Mouse (Mus musculus) heart, adult 2 months (tissue): Measurements from ENCODE around the gene Spdya. TPM values are rescaled to one million over a fixed set of nuclear protein-coding genes. Genes with fewer than 3 reads are reported as not detected.
A peak's percentile ranks its signal among the peaks of the same experiment; 100 is the strongest.
"Not testable (repeated sequence)": the region's sequence is repeated elsewhere in the genome, so short reads cannot be mapped to it uniquely, and the experiment has no call there.

Source experiments
- DNase-seq, 2 experiments: peaks; one replicate each; pipeline ENCODE4 v3.0.0; 2021
- H3K27ac ChIP-seq: fragments of 200-600 bp; 2 replicates; pipeline ENCODE4 v1.8.1; 2022
- H3K27me3 ChIP-seq: fragments of 200-500 bp; 2 replicates; pipeline ENCODE4 v1.6.1; 2012; ENCODE audit warnings: mild to moderate bottlenecking, low read length, inconsistent platforms, mixed read lengths; ENCODE audit not compliant: control insufficient read depth, insufficient read depth
- H3K36me3 ChIP-seq: fragments of 200-500 bp; 2 replicates; pipeline ENCODE4 v1.6.1; 2012; ENCODE audit warnings: low read length, inconsistent platforms; ENCODE audit not compliant: control insufficient read depth, insufficient read depth
- H3K4me1 ChIP-seq: fragments of 200-500 bp; 2 replicates; pipeline ENCODE4 v1.6.1; 2011; ENCODE audit warnings: low read length; ENCODE audit not compliant: control insufficient read depth, insufficient read depth
- H3K4me3 ChIP-seq: fragments of 200-600 bp; 2 replicates; pipeline ENCODE4 v1.8.1; 2022
- H3K79me2 ChIP-seq: fragments of 200-500 bp; replicated peaks from 2 replicates; pipeline ENCODE4 v1.6.1; 2012; ENCODE audit warnings: mild to moderate bottlenecking, inconsistent platforms, low read length, moderate library complexity, mixed read lengths; ENCODE audit not compliant: control insufficient read depth, insufficient read depth
- H3K9ac ChIP-seq: fragments of 200-500 bp; 2 replicates; pipeline ENCODE4 v1.6.1; 2012; ENCODE audit warnings: low read depth, mild to moderate bottlenecking, control low read depth, inconsistent platforms, low read length, mixed read lengths
- CTCF ChIP-seq: fragments of 200-600 bp; IDR thresholded peaks from 2 replicates; pipeline ENCODE4 v1.8.1; 2022; ENCODE audit warnings: antibody characterized with exemption, mild to moderate bottlenecking, moderate library complexity
- EP300 ChIP-seq: fragments of 200-500 bp; IDR thresholded peaks from 2 replicates; pipeline ENCODE4 v1.6.1; 2011; ENCODE audit warnings: low read depth, low read length, control low read depth; ENCODE audit not compliant: insufficient read depth
- POLR2A ChIP-seq: fragments of 200-500 bp; IDR thresholded peaks from 2 replicates; pipeline ENCODE4 v1.6.1; 2011; ENCODE audit warnings: mild to moderate bottlenecking, low read depth, low read length, control low read depth; ENCODE audit not compliant: insufficient read depth
- WGBS: fragments of 180-500 bp; shearing (Covaris S2); methylation state at CpG from one replicate; pipeline ENCODE4 v1.1.7; 2018; 5-methylcytosine and 5-hydroxymethylcytosine counted together
- intact Hi-C: fragments of 180-260 bp; cut with DNase I; formaldehyde crosslinking; loops from one replicate; pipeline ENCODE4 v1.15.1; 2025
- long read RNA-seq: library from polyadenylated mRNA; stranded (forward); transcript quantifications from one replicate; pipeline ENCODE4 v2.0.0, GENCODE M21; 2021
- polyA plus RNA-seq: library from polyadenylated mRNA; depleted of rRNA; stranded (reverse); fragments of >200 nt; gene quantifications from 2 replicates; pipeline ENCODE4 v1.2.3, GENCODE M21; 2012; rRNA removed
- total RNA-seq, 2 experiments: library from RNA; stranded (reverse); gene quantifications; 2 replicates each; pipeline ENCODE4 v1.2.3; 2021

Spdya gene
- total RNA-seq: under 1 TPM in 1 of 2 experiments, not detected in 1; 0.37 TPM
- polyA plus RNA-seq: not detected in 2 replicates
- long read RNA-seq: 0 reads

GRCm38 (mm10) chr17:71551757-71552451, at the start of gene Spdya:
TSS of gene Spdya (plus strand) at chr17:71552061.
- Histone ChIP-seq H3K79me2 (no peaks in the 10 kb centered on the region), H3K27ac (peak within 1 kb of the TSS; percentile 44), H3K27me3 (peaks cover 2% of the 10 kb centered on the region; the same call in 1 of the 2 replicates), H3K9ac (peak within 1 kb of the TSS; percentile 85), H3K4me3 (peak within 1 kb of the TSS; percentile 58), H3K4me1 (peaks cover 2% of the 10 kb centered on the region), H3K36me3 (no peaks in the 10 kb centered on the region)
- TF ChIP-seq CTCF: 0 out of 2 replicates have a peak, but pooled peaks have one; percentile 1
- no peak for TF ChIP-seq POLR2A
- no peak for TF ChIP-seq EP300
- DNase-seq: peak; percentile 87 to 90
- under 1% methylated on average over 75 of the region's 78 CpGs for WGBS
- intact Hi-C loops: loop anchor here (2.0 to 5.0 kb wide), 2 partner anchors 25 to 65 kb away; partner anchors contain the start of genes Ndc80 and Wdr43

GRCm38 (mm10) chr17:71506832-71507231, 45.0 kb upstream of the Spdya start:
- no peak overlapping the region for H3K9ac ChIP-seq
- no peaks in the 10 kb centered on the region; the same call in 1 of the 2 replicates for H3K36me3 ChIP-seq
- H3K27me3 ChIP-seq: no peaks in the 10 kb centered on the region
- H3K4me1 ChIP-seq: peaks cover 3% of the 10 kb centered on the region
- no peak overlapping the region for H3K4me3 ChIP-seq
- WGBS: 88% methylated on average over 8 of the region's 8 CpGs
- TF ChIP-seq CTCF (no peak), POLR2A (no peak), EP300 (no peak)
- no peak overlapping the region for H3K27ac ChIP-seq
- no peaks in the 10 kb centered on the region for H3K79me2 ChIP-seq
- intact Hi-C loops: no loop called here
- DNase-seq: no peak

- H3K27ac ChIP-seq: no peak overlapping the region
- H3K9ac ChIP-seq: no peak overlapping the region
- no peaks in the 10 kb centered on the region for H3K79me2 ChIP-seq
- no peaks in the 10 kb centered on the region for H3K36me3 ChIP-seq
- no peaks in the 10 kb centered on the region for H3K27me3 ChIP-seq
- DNase-seq: no peak
- H3K4me1 ChIP-seq: no peaks in the 10 kb centered on the region
- TF ChIP-seq EP300 (no peak), POLR2A (no peak), CTCF (no peak)
- intact Hi-C loops: no loop called here
- H3K4me3 ChIP-seq: no peak overlapping the region
- WGBS: 96% methylated on average over 11 of the region's 11 CpGs
Measured at GRCm38 (mm10) chr17:71510297-71510696, 41.6 kb upstream of the Spdya start.

- DNase-seq: no peak
- Histone ChIP-seq H3K27ac (no peak overlapping the region; the same call in 1 of the 2 replicates), H3K79me2 (no peaks in the 10 kb centered on the region), H3K9ac (peak overlapping the region; percentile 27; the same call in 1 of the 2 replicates), H3K36me3 (no peaks in the 10 kb centered on the region), H3K4me1 (no peaks in the 10 kb centered on the region), H3K27me3 (no peaks in the 10 kb centered on the region), H3K4me3 (peak overlapping the region; percentile 66)
- under 1% methylated on average over 13 of the region's 13 CpGs for WGBS
- intact Hi-C loops: loop anchor here (2.0 kb wide), 1 partner anchor 26 kb away; the partner anchor contains the start of gene Spdya
- no peak for TF ChIP-seq EP300
Measured at GRCm38 (mm10) chr17:71526302-71526708, 25.6 kb upstream of the Spdya start.

- Histone ChIP-seq H3K27me3 (no peaks in the 10 kb centered on the region), H3K9ac (peak within 1 kb of the TSS; percentile 83), H3K79me2 (no peaks in the 10 kb centered on the region), H3K36me3 (no peaks in the 10 kb centered on the region), H3K4me3 (peak within 1 kb of the TSS; percentile 66), H3K27ac (peak within 1 kb of the TSS; percentile 93), H3K4me1 (no peaks in the 10 kb centered on the region)
- WGBS: 1% methylated on average over 66 of the region's 66 CpGs
- intact Hi-C loops: loop anchor here (1.0 to 2.0 kb wide), 2 partner anchors 26 to 52 kb away; partner anchors contain the start of genes Smchd1 and Spdya
- DNase-seq: peak; percentile 95 to 96
- TF ChIP-seq CTCF (peak; percentile 6; the same call in 1 of the 2 replicates), EP300 (no peak; the same call in 1 of the 2 replicates), POLR2A (peak; percentile 58)
Measured at GRCm38 (mm10) chr17:71526711-71527564, 24.9 kb upstream of the Spdya start, which contains the start of gene Ndc80. TSS of gene Ndc80 (minus strand) at chr17:71526857.

GRCm38 (mm10) chr17:71528042-71528441, 23.8 kb upstream of the Spdya start:
- Histone ChIP-seq H3K79me2 (no peaks in the 10 kb centered on the region), H3K9ac (no peak overlapping the region), H3K4me1 (no peaks in the 10 kb centered on the region), H3K27ac (no peak overlapping the region), H3K4me3 (no peak overlapping the region), H3K27me3 (no peaks in the 10 kb centered on the region), H3K36me3 (no peaks in the 10 kb centered on the region)
- intact Hi-C loops: no loop called here
- no peak for TF ChIP-seq CTCF
- TF ChIP-seq POLR2A: no peak
- TF ChIP-seq EP300: no peak
- no peak for DNase-seq

- intact Hi-C loops, H3K36me3 ChIP-seq: not testable (repeated sequence)
- 66% methylated on average over 1 of the region's 1 CpGs for WGBS
Measured at GRCm38 (mm10) chr17:71535595-71535994, 16.3 kb upstream of the Spdya start.

More at GRCm38 (mm10) chr17:71535595-71535994, 16.3 kb upstream of the Spdya start:
- not testable (repeated sequence) for DNase-seq, H3K9ac ChIP-seq, H3K4me3 ChIP-seq, H3K27me3 ChIP-seq, H3K27ac ChIP-seq, H3K4me1 ChIP-seq, H3K79me2 ChIP-seq
